Mouse (Mus musculus) gastrocnemius, adult 8-10 months (tissue): ENCODE results near the gene Phf21a. TPM values are rescaled to one million over a fixed set of nuclear protein-coding genes. Genes with fewer than 3 reads are reported as not detected.

ENCODE experiments used
- DNase-seq, 2 experiments: peaks; one replicate each; pipeline ENCODE4 v3.0.0; 2022; ENCODE audit warnings: low spot score in 2 of 2
- total RNA-seq, 4 experiments: library from RNA; stranded (reverse); gene quantifications; 2 replicates each; pipeline ENCODE4 v1.2.4; 2022

Phf21a gene
- total RNA-seq, 4 experiments from 2014 or later: 20.7 to 25.6 (median 22.4) TPM

DNA sequence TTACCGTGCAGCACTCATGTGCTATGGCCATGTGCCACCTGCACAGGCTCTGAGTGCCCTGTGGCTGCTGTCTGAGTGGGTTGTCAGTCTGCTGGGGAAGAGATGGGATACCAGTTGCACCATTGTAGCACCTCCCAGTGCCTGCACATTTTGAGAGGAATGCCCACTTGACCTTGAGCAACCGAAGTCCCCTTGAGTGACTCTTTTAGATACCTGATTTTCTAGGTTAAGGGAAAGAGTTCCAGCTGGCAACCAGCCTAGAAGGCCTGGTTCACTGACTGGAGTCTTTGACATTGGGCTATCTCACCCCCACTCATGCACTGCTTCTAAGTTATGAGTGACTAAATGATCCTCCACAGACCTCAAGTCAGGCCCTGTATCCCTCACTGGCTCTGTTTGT is 266.4 kb downstream of the Phf21a start:
- DNase-seq: no peak

DNA sequence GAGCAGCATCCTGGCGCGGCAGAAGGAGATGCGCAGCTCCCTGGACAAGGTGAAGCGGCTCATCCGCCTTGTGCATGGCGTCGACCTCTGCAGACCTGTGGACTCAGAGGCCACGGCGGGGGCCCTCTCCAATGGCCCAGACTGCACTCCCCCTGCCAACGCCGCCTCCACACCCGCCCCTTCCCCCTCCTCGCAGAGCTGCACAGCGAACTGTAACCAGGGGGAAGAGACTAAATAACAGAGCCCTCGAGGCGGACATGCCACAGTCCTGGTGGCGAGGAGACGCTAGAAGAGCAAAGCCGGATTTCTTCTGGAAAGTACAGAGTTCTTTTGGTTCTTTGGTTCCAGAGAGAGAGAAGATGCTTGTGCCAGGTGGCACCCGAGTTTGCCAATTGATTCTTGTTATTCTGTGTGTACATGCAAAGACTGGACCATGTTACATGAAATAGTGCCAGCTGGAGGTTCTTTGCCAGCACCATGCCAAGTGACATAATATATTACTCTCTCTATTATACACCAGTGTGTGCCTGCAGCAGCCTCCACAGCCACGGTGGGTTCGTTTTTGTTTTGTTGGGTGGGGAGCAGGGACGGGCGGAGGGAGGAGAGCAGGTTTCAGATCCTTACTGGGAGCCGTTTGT is 267.4 kb downstream of the Phf21a start:
- no peak for DNase-seq

DNA sequence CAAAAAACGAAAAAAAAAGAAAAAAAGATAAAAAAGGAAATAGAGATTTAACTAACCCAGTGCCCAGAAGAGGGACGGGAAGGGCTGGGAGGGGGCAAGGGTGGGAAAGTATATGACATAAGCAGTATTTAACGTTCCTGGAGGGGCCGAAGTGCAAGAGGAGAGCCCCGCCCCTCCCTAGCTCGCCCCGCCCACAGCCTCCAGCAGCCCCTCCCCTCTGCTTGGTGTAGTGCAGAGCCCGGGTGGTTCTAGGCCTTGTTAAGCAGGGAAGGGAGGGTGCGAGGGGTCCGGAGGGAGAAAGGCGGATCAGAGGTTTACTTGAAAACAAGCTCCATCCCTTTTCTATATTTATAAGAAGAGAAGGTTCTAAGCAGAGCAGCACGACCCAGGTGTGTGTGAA is 268.0 kb downstream of the Phf21a start:
- DNase-seq: no peak

- DNase-seq: no peak
Observed at GRCm38 (mm10) chr2:92361795-92362194, 268.9 kb downstream of the Phf21a start.

GRCm38 (mm10) chr2:92362571-92363228 is 269.8 kb downstream of the Phf21a start:
- DNase-seq: no peak

- no peak for DNase-seq
Observed at GRCm38 (mm10) chr2:92364086-92364485, 271.2 kb downstream of the Phf21a start.

DNA sequence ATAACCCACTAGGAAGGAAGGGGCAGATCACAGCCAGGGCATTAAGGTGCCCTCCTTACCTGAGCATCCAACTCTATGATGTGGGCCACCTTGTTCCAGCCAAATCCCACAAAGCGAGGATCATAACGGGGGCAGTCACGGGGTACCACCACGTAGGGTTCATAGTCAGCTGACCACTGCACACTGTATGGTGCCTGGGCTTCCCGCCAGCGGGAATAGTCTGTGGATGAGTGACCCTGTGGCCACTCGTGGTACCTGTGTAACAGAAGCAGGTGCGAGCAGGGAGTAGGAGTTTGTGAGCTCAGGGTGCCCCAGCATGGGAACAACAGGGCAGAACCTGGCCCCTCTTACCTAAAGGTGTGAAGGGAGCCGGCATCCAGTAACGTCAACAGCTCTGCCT is 272.7 kb downstream of the Phf21a start:
- no peak for DNase-seq

DNA sequence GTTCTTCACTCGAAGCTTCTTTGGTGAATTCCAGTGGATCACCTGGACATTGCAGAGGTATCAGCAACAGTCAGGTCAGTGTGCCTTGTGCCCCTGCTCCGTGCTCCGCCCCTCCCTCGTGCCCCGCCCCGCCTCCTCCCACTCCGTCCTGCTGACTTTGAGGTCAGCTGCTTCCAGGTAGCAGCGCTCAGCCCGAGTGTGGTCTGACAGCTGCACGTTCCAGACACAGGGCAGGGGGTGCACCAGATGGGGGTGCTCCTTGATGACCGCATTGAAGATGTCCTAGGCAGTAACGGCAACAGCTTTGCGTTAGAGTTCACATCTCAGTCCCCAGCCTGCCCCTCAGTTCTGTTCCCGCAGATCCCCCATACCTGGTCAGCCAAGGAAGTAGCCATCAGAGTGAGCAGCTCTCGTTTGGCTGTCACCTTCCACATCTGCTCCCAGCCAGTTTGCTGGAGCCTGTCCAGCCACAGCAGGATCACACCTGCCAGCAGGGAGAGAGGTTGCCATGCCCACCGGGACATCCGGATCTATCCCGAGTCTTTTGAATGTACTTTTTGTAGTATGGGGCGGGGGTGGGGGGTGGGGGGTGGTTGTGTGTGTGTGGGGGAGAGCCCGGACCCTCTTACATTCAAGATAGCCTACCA is 274.6 kb downstream of the Phf21a start:
- DNase-seq: no peak

- no peak for DNase-seq
Observed at GRCm38 (mm10) chr2:92370375-92370774, 277.5 kb downstream of the Phf21a start.

- DNase-seq: no peak
Observed at GRCm38 (mm10) chr2:92370821-92371805, 278.2 kb downstream of the Phf21a start.

DNA sequence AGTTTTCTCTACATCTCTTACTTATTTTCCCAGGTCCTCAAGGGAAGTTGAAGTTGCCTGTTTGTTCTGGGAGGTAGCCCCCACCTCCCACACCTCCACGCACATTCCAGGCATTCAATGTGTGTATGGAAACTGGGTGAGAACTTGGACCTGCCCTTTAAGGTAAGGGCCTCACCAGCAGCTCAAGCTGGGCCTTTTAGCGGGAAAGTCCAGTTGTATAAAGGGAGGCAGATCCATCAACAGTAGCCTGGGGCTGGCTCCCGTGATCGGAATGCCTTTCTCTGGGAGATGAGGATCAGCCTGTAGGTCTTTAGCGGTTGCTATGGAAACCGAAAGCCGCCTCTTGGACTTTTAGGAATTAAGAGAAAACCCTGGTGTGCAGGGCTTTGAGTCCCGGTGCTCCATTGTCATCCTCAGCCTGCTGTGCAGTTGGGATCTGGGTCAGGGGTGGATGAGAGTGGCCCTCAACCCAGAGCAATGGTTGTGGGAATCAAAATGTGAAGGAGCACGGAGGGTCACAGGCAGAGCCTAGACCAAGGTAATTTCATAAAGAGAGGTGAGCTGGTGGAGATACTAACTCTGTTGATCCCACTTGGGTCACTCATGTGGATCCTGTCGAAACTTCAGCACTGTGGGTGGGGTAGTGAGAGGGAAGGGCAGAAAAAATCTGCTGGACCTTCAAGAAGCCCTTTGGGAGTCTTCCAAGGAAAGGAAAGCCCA is 279.2 kb downstream of the Phf21a start:
- no peak for DNase-seq

GRCm38 (mm10) chr2:92372767-92373436 is 280.0 kb downstream of the Phf21a start:
- no peak for DNase-seq

DNA sequence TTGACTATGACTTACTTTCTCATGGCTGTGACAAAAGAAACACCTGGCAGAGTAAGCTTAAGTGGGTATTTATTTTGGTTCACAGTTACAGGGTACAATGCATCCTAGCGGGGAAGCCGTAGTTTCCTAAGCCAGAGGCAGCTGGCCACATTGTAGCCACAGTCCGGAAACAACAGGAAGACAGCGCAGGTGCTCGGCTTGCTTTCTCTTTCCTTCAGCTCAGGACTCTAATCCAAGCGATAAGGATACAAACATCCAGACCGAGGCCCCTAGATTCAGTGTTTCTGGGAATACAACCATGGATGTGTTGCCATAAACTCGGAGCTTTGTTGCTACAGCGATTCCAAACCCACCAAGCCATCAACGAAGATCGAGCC is 280.5 kb downstream of the Phf21a start:
- DNase-seq: no peak

- DNase-seq: no peak
Observed at GRCm38 (mm10) chr2:92374514-92374913, 281.6 kb downstream of the Phf21a start, which contains the start of the genes Pex16 and Large2. Gene Pex16 (plus strand): TSS chr2:92374676. Gene Large2 (minus strand): TSS chr2:92374869.

- DNase-seq: peak; percentile 87 to 94
Observed at GRCm38 (mm10) chr2:92375099-92375623, 282.2 kb downstream of the Phf21a start.

- DNase-seq: no peak
Observed at GRCm38 (mm10) chr2:92375788-92376187, 282.9 kb downstream of the Phf21a start.

DNA sequence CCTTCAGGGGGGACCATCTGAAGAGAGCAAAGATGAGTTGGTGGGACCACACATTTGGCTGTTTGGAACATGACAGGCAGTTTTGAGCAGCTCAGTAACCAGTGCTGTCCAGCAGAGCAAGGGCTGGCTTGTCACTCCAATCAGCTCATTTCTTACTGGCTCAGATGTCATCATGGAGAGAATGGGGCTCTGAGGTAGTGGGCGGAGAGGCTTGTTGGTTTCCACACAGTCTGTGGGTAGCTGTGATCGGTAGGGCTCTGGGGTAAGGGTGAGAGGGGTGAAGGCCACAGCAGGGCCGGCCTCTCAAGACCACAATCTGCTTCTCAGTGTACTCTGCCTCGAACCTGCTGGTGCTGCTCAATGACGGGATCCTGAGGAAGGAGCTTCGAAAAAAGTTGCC is 283.4 kb downstream of the Phf21a start:
- no peak for DNase-seq

DNA sequence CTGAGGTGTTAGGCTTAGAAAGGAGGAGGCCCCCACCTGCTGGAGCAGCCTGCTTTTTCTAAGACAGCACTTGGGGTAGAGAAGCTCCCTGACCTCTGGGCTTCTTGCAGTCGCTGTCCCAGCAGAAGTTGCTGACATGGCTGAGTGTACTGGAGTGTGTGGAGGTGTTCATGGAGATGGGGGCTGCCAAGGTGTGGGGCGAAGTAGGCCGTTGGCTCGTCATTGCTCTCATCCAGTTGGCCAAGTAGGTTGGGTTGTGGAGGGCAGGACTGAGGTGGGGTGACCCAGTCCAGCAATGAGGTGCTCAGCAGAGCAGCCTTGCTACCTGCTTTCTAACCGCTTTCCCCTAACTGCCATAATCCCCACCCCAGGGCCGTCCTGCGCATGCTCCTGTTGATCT is 284.4 kb downstream of the Phf21a start:
- DNase-seq: no peak

DNA sequence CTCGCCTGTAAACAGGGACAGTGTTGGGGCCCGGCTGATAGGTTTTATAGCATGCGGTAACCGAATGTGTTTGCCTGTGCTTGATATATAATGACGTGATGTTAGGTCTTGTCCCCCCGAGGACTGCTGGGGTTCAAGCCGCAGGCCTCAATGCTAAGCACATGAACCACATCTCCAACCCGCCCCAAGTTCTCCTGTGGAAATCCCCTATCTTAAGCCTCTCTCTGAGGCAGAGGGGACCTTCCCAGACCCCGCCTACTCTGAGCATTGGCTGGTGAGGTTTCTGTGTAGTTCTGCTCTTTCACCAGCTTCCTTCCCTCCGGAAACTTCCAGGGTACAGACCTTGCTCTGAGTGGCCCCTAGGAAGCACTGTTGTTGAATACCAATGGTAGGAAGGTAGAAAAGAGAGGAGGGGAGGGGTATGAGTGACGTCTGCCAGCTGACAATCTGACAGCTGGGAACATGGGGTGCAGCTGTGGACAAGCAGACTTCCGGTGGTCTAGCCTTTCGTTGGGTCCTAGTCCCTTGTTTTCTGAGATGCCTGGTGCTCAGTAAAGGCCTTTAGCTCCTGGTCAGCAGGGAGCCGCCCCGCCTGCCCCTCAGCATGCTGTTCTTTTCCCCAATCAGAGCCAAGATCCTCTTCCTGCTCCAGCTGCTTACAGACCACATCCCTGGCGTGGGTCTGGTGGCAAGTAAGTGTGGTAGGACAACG is 287.0 kb downstream of the Phf21a start:
- no peak for DNase-seq
